Mouse (Mus musculus): Measurements from ENCODE around the gene Rusc2.

Gene Rusc2

DNA sequence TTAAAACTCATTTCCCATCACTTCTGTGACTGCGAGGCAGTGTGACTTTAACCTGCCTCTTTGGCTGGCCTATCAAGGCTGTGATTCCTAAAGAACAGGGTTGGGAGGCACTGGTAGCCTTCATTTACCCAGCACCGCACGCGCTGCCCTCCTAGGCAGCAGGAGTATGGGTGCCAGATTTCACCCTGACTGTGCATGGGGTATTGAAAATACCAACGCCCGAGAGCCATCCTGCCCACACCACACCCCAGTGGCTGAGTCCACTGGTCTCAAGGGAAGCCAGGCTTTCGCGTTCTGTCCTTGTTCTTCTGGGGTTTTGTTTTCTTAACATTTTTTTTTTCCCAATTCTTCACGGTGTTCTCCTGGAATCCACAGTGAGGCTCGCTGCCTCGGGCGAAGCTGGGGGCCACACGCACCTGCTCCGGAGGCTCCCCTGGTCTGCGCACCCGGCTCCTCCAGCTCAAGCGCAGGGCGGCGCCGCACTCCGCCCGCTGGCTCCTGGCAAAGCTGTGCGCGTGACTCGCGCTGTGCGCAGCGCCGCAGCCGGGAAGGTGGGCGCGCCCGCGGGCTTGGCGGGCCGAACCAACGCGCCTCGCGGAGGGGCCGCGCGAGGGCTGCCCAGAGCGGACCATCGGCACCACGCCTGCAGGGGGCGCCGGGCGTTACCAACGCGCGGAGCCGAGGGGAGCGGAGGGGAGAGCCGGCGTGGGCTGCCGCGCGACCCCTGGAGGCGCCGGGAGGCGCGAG lies at the start of gene Rusc2:
Gene Rusc2 (plus strand): TSS at position 572 of the 747 bp plus-strand sequence.
- no peak for TF ChIP-seq GATA4 (IDR thresholded peaks at IDR 0.05; ENCODE audit: insufficient replicate concordance, low read length)

DNA sequence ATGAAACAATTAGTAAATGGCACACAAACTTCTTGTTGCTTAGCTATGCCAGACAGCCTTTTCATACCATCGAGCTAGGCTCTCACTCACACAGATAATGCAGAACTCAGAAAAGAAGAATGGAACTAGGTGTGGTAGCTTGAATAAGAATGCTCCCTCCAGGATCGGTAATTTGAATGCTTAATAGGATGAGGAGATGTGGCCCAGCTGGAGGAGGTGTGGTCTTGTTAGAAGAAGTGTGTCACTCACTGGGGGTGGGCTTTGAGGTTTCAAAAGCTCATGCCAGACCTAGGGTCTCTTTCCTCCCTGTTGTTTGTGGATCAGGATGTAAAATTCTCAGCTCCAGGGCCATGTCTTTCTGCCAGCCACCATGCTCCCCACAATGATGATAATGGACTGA lies 47.0 kb upstream of the Rusc2 start:
- no peak for TF ChIP-seq GATA4 (IDR thresholded peaks at IDR 0.05; ENCODE audit: insufficient replicate concordance, low read length)

DNA sequence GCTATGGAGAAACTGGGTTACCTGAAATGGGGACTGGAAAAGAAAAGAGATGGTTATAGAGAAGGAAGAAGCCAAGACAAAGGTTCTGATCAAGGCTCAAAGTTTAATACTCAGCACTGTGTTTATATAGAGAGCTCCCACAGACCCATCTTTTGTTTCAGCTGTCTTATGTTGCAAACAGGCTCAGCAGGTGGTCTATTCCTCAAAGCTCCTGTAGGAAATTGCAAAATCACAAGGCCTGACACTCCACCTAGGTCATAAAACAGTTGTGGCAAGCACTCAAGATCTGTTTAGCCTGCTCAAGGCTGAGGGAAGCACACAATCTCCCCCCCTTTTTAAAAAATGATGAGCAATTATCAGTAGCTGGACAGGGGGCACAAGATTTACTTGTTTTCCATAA lies 45.6 kb upstream of the Rusc2 start:
- no peak for TF ChIP-seq GATA4 (IDR thresholded peaks at IDR 0.05; ENCODE audit: insufficient replicate concordance, low read length)

DNA sequence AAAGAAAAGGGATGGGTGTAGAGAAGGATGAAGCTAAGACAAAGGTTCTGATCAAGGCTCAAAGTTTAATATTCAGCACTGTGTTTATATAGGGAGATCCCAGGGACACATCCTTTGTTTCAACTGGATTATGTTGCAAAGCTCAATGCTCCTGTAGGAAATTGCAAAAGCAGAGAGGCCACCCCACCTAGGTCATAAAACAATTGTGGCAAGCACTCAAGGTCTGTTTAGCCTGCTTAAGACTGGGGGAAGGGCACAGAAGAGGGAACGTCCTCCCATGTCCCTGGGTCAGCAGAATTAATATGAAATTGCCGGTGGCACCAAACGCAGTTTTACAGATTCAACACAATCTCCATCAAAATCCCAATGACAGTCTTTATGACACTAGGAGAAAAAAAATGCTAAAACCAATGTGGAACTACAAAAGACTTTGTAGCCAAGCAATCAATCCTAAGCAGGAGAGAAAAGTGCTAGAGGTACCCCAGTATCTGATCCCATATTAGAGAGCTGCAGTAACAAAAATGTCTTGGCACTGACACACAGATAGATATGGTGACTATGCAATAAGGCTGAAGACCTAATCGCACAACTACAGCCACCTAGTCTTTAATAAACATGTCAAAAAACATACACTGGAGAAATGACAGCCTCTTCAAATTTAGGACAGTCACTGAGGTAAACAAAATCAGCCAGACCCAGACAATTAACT lies 41.5 kb upstream of the Rusc2 start:
- no peak for TF ChIP-seq GATA4 (IDR thresholded peaks at IDR 0.05; ENCODE audit: insufficient replicate concordance, low read length)

DNA sequence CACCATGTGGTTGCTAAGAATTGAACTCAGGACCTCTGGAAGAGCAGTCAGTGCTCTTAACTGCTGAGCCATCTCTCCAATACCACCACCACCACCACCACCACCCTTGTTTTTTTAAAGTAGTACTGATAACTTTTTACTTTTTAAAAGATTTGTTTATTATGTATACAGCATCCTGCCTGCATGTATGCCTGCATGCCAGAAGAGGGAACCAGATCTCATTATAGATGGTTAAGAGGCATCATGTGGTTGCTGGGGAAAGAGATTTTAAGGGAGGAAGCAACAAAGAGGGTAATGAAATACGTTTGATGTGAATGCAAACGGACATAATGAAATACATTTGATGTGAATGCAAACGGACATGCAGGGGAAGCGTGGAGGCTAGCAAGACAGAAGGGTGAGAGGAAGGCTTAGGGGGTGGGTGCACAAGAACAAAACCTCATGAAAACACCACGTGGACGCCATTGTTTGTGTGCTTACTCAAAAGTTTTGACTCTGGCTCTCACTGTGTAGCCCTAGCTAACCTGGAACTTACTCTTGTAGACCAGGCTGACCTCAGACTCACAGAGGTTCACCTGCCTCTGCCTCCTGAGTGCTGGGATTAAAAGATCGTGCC lies 40.4 kb upstream of the Rusc2 start:
- no peak for TF ChIP-seq GATA4 (IDR thresholded peaks at IDR 0.05; ENCODE audit: insufficient replicate concordance, low read length)

DNA sequence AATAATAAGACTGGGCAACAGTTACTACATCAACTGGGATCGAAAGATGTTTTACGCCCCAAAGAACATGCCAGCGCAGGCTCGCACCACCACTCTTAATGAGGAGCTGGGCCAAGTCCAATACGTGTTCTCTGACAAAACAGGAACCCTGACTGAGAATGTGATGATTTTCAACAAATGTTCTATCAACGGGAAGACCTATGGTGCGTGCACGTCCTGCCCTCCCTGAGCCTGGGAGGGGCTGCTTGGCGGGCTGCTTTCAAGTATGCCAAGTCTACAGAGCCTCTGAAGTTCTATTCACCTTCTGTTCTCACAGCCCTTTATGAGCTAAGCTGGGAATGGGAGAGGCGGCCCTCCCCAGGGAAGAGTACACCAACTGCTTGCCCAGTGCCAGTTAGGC lies 39.3 kb upstream of the Rusc2 start:
- TF ChIP-seq GATA4 (IDR thresholded peaks at IDR 0.05; ENCODE audit: insufficient replicate concordance, low read length), result no peak

DNA sequence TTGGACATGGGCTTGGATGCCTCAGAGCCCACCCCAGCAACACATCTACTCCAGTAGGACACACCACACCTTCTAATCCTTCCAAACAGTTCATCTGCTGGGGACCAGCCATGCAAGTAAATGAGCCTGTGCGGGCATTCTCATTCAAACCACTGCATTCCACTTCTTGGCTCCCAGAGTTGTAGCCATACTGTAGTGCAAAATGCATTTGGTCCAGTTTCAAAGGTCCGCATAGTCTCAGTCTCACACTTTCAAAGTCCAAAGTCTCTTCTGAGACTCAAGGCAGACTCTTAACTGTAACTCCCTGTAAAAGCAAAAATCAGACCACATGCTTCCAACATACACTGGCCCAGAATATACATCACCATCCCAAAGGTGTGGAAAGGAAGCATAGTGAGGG lies 36.8 kb upstream of the Rusc2 start:
- no peak for TF ChIP-seq GATA4 (IDR thresholded peaks at IDR 0.05; ENCODE audit: insufficient replicate concordance, low read length)

DNA sequence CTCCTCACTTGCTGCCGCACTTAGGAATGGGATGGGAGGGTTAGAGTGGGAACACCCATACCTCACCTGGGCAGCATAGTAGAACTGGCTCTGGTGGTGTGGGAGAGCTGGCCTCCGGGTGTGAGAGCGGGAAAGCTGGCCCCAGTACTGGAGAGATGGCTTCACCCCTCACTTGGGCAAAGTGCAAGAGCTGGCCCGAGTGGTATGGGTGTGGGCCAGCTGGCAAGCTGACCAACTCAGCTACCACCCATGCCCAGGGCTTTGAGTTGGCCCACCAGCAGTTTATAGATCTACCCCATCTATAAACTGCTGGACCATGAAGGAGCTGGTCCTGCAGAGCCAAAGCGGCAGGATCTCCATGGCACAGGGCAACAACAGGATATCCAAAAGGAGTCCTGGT lies 32.6 kb upstream of the Rusc2 start:
- TF ChIP-seq GATA4 (IDR thresholded peaks at IDR 0.05; ENCODE audit: insufficient replicate concordance, low read length), result no peak

DNA sequence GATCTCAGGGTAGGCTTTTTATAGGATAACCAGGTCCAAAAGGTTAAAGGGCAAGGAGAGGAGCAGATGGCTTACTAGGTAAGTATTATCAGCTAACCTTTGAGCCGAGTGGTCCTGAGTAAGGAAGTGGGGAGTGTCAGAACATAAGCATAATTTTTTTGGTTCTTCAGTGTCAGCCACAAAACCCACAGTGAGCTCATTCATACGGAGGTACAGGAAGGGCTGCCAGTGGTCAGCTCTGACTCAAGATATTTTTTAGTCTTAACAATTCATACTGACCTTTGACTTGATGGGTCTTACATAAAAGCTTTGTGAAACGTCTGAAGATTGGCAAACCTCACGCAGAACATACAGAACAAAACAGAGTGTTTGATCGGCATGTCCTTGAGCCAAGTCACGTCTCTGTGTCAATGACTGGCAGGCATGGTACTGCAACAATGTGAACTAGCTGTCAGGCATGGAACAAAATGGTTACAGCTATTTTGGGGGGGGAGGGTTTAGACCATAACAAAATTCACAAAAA lies 31.7 kb upstream of the Rusc2 start:
- TF ChIP-seq GATA4 (IDR thresholded peaks at IDR 0.05; ENCODE audit: insufficient replicate concordance, low read length), result no peak

DNA sequence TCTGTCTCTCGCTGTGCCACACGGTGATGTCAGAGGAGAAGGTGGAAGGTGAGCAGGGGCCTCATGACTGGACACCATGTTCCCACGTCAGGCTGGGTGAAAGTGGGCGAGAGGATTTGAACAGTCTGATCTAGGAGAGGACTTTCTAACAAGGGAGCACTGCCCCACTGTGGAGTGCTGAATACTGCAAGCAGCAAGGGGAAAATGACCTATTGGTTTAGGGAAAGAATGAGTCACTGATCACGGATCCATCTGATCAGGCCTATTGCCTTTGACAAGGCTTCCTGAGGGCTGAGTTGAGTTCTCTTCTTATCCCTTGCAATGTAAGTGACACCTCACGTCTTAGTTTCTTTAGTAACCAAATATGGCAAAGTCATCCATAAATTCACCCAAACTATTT lies 28.1 kb upstream of the Rusc2 start:
- TF ChIP-seq GATA4 (IDR thresholded peaks at IDR 0.05; ENCODE audit: insufficient replicate concordance, low read length), result no peak

DNA sequence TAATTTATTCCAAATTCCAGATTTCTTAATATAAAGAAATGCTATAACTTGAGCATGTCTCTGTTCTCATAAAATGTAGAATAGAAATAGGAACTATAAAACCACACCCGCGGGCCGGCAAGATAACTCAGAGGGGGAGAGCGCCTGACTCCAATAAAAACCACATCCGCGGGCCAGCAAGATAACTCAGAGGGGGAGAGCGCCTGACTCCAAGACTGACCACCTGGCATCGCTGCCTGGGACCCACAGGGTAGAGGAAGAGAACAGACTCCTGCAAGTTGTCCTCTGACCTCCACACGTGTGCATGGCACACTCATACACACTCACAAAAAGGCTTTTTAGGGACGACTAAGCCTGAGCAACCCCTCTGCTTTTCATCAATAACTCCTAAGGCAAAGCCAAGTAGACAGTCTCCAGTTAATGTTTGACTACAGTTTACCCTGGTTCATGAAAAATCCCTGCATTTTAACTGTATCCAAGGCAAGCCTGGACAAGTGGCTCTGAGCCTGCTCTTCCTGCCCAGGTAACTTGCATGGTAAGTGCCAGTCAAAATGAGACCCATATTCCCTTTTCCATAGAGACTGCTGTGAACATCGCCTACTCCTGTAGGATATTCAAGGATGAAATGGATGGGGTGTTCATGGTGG lies 16.7 kb upstream of the Rusc2 start:
- no peak for TF ChIP-seq GATA4 (IDR thresholded peaks at IDR 0.05; ENCODE audit: insufficient replicate concordance, low read length)

DNA sequence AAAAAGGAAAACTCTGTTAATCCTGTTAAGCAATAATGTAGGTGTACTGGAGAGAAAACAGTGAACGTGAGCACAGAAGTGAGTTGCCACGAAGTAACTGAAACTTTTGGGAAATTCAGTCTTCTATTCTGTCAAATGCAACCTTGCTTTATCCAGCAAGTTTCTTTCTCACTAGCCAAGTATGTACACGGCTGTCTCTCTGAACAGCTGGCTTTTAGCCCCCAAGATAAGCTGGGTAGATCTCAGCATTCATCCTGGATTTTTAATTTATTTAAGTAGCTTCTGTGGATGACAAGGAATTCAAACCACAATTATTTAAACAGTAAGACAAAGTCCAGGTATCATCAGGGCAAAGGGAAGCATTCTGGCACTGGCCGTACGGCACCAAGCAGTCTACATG lies 14.5 kb upstream of the Rusc2 start:
- TF ChIP-seq GATA4 (IDR thresholded peaks at IDR 0.05; ENCODE audit: insufficient replicate concordance, low read length), result no peak

DNA sequence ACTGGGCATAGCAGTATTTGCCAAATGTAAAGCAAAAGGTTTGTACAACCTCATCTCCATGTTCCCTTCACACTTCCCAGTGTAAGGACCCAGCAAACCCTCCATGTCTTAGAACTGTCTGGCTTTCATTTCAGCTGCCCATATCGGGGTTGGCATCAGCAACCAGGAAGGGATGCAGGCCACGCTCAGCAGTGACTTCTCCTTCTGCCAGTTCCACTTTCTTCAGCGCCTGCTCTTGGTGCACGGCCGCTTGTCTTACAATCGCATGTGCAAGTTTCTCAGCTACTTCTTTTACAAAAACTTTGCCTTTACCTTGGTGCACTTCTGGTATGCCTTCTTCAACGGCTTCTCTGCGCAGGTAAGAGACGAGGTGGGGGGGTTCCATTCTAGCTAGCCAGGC lies 14.0 kb upstream of the Rusc2 start:
- no peak for TF ChIP-seq GATA4 (IDR thresholded peaks at IDR 0.05; ENCODE audit: insufficient replicate concordance, low read length)

DNA sequence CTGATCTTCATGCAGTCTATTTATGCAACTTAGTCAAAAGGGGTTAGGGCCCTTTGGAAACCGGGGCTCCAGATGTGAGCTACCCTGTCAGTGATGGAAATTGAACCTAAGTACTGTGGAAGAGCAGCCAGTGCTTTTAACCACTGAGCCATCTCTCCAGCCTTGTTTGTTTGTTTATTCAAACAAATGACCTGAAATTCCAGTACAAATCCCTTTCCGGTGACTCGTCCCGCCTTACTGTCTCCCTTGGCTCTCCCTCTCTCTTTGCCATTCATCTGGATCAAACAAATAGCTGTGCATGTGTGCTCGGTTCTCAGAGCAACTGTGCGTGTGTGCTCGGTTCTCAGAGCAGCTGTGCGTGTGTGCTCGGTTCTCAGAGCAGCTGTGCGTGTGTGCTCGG lies 10.4 kb upstream of the Rusc2 start:
- TF ChIP-seq GATA4 (IDR thresholded peaks at IDR 0.05; ENCODE audit: insufficient replicate concordance, low read length), result no peak

DNA sequence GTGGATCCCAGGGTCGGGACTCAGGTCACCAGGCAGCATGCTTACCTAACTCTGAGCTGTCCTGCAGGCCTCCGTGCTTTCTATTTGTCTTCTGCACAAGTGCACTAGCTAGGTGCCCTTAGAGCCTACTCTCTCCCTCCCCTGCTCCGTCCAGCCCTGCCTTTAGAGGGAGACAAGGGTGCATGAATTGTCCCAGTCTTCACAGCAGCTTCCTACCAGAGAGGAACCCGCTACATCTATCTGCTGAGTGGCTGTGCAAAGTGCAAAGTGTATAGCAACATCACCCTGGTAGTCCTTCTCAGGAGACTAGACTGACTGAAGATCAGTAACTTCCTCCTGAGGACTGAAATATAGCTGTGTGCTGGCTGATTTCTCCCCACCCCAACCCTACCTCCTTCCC lies 9.6 kb upstream of the Rusc2 start:
- no peak for TF ChIP-seq GATA4 (IDR thresholded peaks at IDR 0.05; ENCODE audit: insufficient replicate concordance, low read length)

DNA sequence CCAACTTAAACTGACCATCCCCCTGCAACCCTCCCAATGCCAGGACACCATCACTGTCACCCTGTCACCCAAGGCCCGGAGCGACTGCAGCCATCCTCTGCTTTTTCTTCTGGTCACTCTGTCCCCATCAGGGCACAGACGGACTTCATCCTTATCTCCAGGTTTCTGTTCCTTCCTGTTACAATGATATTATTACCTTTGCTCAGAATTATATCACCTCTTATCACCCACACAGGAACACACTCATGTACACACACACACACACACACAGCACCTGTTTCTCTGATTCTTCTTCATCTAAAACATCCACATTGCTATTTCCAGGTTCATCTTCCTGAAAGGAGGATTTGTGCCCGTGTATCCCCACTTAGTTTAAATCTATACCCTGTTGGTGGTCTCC lies 7.5 kb upstream of the Rusc2 start:
- TF ChIP-seq GATA4 (IDR thresholded peaks at IDR 0.05; ENCODE audit: insufficient replicate concordance, low read length), result no peak

Measured in liver, adult (tissue).